ENCODE assay signal across 8 mouse cellular contexts in genomic region chr13:41339653-41340351, GRCm38 (mm10).
DNase-seq lines count a peak whose midpoint lies in the region; ATAC-seq lines count a peak whose summit lies in the region.

No protein-coding gene starts in this region.

- H3K4me1 ChIP-seq in embryonic facial prominence, embryonic 14.5 days (ENCODE audit: control insufficient read depth, insufficient read depth, low read length), result peaks cover 20% of the 10 kb centered on the region
- H3K4me1 ChIP-seq in heart, embryonic 15.5 days (replicated peaks), result peaks cover 89% of the 10 kb centered on the region

- peak overlapping the region; percentile 37 for H3K4me2 ChIP-seq in embryonic facial prominence, embryonic 14.5 days (ENCODE audit: low read depth, low read length)
- H3K4me2 ChIP-seq in heart, embryonic 15.5 days, result peak overlapping the region; percentile 46

- ATAC-seq in embryonic facial prominence, embryonic 14.5 days (ENCODE audit: low read depth), result peak; percentile 86
- ATAC-seq in heart, embryonic 15.5 days (replicated peaks; ENCODE audit: insufficient number of reproducible peaks, insufficient read depth, low FRiP score, low read depth), result peak; percentile 61

- H3K9ac ChIP-seq in embryonic facial prominence, embryonic 14.5 days (ENCODE audit: low read depth, low read length), result no peak overlapping the region
- no peak overlapping the region for H3K9ac ChIP-seq in heart, embryonic 15.5 days

- no peak overlapping the region for H3K4me3 ChIP-seq in embryonic facial prominence, embryonic 14.5 days (ENCODE audit: low read depth, low read length)
- H3K4me3 ChIP-seq in heart, embryonic 15.5 days, result no peak overlapping the region

- H3K27ac ChIP-seq in embryonic facial prominence, embryonic 14.5 days (replicated peaks; ENCODE audit: low read depth, low read length), result peak overlapping the region; percentile 73
- H3K27ac ChIP-seq in heart, embryonic 15.5 days, result peak overlapping the region; percentile 92

- 36% methylated on average over 22 of the region's 22 CpGs for WGBS in embryonic facial prominence, embryonic 14.5 days
- 28% methylated on average over 22 of the region's 22 CpGs for WGBS in heart, embryonic 15.5 days

- no peaks in the 10 kb centered on the region for H3K9me3 ChIP-seq in embryonic facial prominence, embryonic 14.5 days (ENCODE audit: control insufficient read depth, low read length)
- no peaks in the 10 kb centered on the region for H3K9me3 ChIP-seq in heart, embryonic 15.5 days (replicated peaks)

- peaks cover 13% of the 10 kb centered on the region for H3K36me3 ChIP-seq in embryonic facial prominence, embryonic 14.5 days (ENCODE audit: control insufficient read depth, insufficient read depth, low read length)
- 0 out of 2 replicates have a peak, but pooled peaks cover 3% of the 10 kb centered on the region for H3K36me3 ChIP-seq in heart, embryonic 15.5 days

- H3K27me3 ChIP-seq in embryonic facial prominence, embryonic 14.5 days (replicated peaks; ENCODE audit: control insufficient read depth, insufficient read depth, low read length), result no peaks in the 10 kb centered on the region
- H3K27me3 ChIP-seq in heart, embryonic 15.5 days, result no peaks in the 10 kb centered on the region

- peak; percentile 35 for DNase-seq in embryo, embryonic 11 days
- DNase-seq in embryo, embryonic 9.5 days (ENCODE audit: extremely low spot score), result no peak
- peak; percentile 84 for DNase-seq in embryonic facial prominence, embryonic 14.5 days (ENCODE audit: low spot score)
- DNase-seq in kidney, postnatal 4 days, result peak; percentile 39 to 58
- DNase-seq in lung, postnatal 10 days, result peak; percentile 68
- no peak for DNase-seq in yolk sac, embryonic 10.5 days (ENCODE audit: low spot score)
- no peak for DNase-seq in urinary bladder, adult 18-20 months (ENCODE audit: low spot score in 2 of 2)

Comparison
In these comparisons a context has a peak if more than half of its experiments do, and no peak if none do; other contexts are left out.
1. DNase-seq: peak in embryo, embryonic 11 days (single experiment), embryonic facial prominence, embryonic 14.5 days (single experiment), kidney, postnatal 4 days (2 of 2) and lung, postnatal 10 days (single experiment); none in embryo, embryonic 9.5 days (single experiment), yolk sac, embryonic 10.5 days (single experiment) and urinary bladder, adult 18-20 months (0 of 2).